Mouse (Mus musculus) midbrain, embryonic 14.5 days (tissue): ENCODE measurements around the gene Tmc1. TPM values are rescaled to one million over a fixed set of nuclear protein-coding genes. Genes with fewer than 3 reads are reported as not detected.

Experiments
- ATAC-seq: fragments of 200-750 bp; cut with Nextera tagmentation; 2 replicates; pipeline ENCODE4 v1.8.0; 2017; ENCODE audit warnings: moderate number of reproducible peaks, moderate library complexity; ENCODE audit not compliant: low FRiP score, low TSS enrichment
- DNase-seq: peaks from one replicate; pipeline ENCODE4 v3.0.0-alpha.2; 2015
- H3K27ac ChIP-seq: fragments of 300-500 bp; sonication (generic); replicated peaks from 2 replicates; pipeline ENCODE4 v1.5.1; 2014; ENCODE audit warnings: mild to moderate bottlenecking, low read depth, low read length, moderate library complexity
- H3K27me3 ChIP-seq: fragments of 300-500 bp; sonication (generic); 2 replicates; pipeline ENCODE4 v1.6.1; 2014; ENCODE audit warnings: low read length, control low read depth, mixed read lengths; ENCODE audit not compliant: control insufficient read depth, insufficient read depth
- H3K36me3 ChIP-seq: fragments of 300-500 bp; sonication (generic); 2 replicates; pipeline ENCODE4 v1.6.1; 2014; ENCODE audit warnings: low read length, control low read depth; ENCODE audit not compliant: control insufficient read depth, insufficient read depth
- H3K4me1 ChIP-seq: fragments of 300-500 bp; sonication (generic); 2 replicates; pipeline ENCODE4 v1.6.1; 2014; ENCODE audit warnings: mild to moderate bottlenecking, antibody characterized with exemption, low read length, control low read depth; ENCODE audit not compliant: control insufficient read depth, insufficient read depth
- H3K4me2 ChIP-seq: fragments of 300-500 bp; sonication (generic); 2 replicates; pipeline ENCODE4 v1.6.1; 2014; ENCODE audit warnings: mild to moderate bottlenecking, low read length, moderate library complexity
- H3K4me3 ChIP-seq: fragments of 300-500 bp; sonication (generic); replicated peaks from 2 replicates; pipeline ENCODE4 v1.5.1; 2014; ENCODE audit warnings: low read depth, low read length
- H3K9ac ChIP-seq: fragments of 300-500 bp; sonication (generic); replicated peaks from 2 replicates; pipeline ENCODE4 v1.6.1; 2014; ENCODE audit warnings: mild to moderate bottlenecking, low read length, moderate library complexity
- H3K9me3 ChIP-seq: fragments of 300-500 bp; sonication (generic); 2 replicates; pipeline ENCODE4 v1.6.1; 2016; ENCODE audit warnings: low read length, control low read depth, mixed read lengths; ENCODE audit not compliant: control insufficient read depth
- WGBS: fragments of 180-500 bp; shearing (Covaris S2); extraction: QIAGEN DNeasy Blood & Tissue Kit; methylation state at CpG from one replicate; pipeline ENCODE4 v1.1.7; 2014; 5-methylcytosine and 5-hydroxymethylcytosine counted together
- polyA plus RNA-seq: library from polyadenylated mRNA; unstranded; fragments of >200 nt; fragmentation: Nextera tagmentation; extraction: Ambion mirVana; gene quantifications from 2 replicates; pipeline ENCODE4 v1.2.1, GENCODE M21; 2014

The Tmc1 gene
- polyA plus RNA-seq, 1 experiment from 2014 or later, result 0.17 TPM

DNA sequence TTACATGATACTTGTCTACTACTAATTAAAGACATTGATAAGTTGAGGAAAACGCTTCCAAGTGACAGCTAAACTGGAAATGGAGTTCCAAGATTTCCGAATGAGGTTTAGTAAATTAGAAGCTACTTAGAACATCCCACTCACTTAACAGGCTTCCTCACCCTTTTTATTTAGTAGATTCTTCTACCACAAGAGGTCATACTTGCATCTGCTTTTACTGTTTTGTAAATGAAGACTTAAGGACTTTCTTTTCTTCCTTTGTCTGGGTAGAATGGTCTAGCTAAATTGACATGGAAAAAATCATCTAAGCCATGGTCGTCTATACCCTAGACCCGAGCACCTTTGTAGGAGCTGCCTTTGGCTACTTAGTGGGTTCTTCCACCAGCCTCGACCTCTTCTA lies 105.1 kb downstream of the Tmc1 start:
- no peak overlapping the region for H3K27ac ChIP-seq
- ATAC-seq (no peak), DNase-seq (peak; percentile 39)
- no peaks in the 10 kb centered on the region for H3K36me3 ChIP-seq
- H3K4me1 ChIP-seq, result no peaks in the 10 kb centered on the region
- no peak overlapping the region for H3K4me3 ChIP-seq
- 62% methylated on average over 5 of the region's 5 CpGs for WGBS
- H3K27me3 ChIP-seq, result no peaks in the 10 kb centered on the region
- no peaks in the 10 kb centered on the region for H3K9me3 ChIP-seq
- H3K9ac ChIP-seq, result no peak overlapping the region
- no peak overlapping the region for H3K4me2 ChIP-seq

DNA sequence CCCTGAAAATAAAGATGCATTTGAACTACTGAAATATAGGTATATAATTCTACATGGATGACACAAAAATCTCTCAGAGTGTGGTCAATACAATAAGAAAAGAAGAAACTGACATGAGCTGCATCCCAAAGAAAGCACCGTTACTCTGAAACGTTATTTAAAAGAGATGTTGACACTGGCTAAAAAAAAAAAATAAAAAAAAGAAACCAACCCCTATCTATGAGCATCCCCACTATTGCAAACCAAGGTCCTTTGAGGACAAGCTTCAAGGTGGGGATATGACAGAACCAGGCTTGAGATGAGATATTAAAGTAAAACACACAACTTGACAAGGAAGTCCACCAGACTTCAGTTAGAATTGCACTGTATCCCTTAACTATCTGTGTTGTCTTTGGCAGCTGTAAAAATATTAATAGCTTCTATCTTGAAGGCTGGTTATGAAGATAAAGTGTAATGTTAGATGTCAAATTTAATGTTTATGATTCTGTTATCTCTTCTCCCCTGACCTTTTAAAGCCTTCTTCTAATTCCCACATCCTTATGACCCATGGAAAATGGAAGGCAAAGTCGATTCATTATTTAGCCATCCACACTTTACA lies 106.4 kb downstream of the Tmc1 start:
- H3K9me3 ChIP-seq, result no peaks in the 10 kb centered on the region
- no peak overlapping the region for H3K4me2 ChIP-seq
- H3K27ac ChIP-seq, result no peak overlapping the region
- ATAC-seq, result no peak
- H3K27me3 ChIP-seq, result no peaks in the 10 kb centered on the region
- no peak for DNase-seq
- no peak overlapping the region for H3K4me3 ChIP-seq
- no peak overlapping the region for H3K9ac ChIP-seq
- WGBS, result 81% methylated on average over 3 of the region's 3 CpGs
- no peaks in the 10 kb centered on the region for H3K4me1 ChIP-seq
- H3K36me3 ChIP-seq, result no peaks in the 10 kb centered on the region

DNA sequence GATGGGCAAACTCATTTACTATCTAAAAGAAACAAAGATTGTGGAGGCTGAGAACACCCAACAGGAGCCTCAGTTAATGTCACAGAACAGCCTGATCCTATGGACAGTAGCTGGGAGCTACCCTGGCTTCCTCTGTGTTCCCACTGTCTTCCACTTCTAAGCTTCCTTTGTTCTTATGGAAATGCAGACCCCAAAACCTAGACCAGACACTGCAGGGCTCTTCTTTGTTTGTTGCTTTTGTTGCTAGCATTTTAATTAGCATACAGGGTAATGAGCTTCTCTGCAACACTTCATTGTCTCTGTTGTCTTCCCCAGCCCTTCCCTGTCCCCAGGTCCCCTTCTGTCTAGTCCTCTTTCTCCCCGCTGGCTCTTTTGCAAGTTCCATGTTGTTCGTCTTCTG lies 116.6 kb downstream of the Tmc1 start:
- H3K27ac ChIP-seq, result no peak overlapping the region
- no peak for DNase-seq
- H3K4me3 ChIP-seq, result no peak overlapping the region
- no peaks in the 10 kb centered on the region for H3K4me1 ChIP-seq
- no peaks in the 10 kb centered on the region for H3K27me3 ChIP-seq
- no peak overlapping the region for H3K4me2 ChIP-seq
- H3K9ac ChIP-seq, result no peak overlapping the region
- ATAC-seq, result 0 out of 2 replicates have a peak, but pooled peaks have one; percentile 24
- no peaks in the 10 kb centered on the region for H3K36me3 ChIP-seq
- 50% methylated on average over 2 of the region's 2 CpGs for WGBS
- H3K9me3 ChIP-seq, result no peaks in the 10 kb centered on the region

DNA sequence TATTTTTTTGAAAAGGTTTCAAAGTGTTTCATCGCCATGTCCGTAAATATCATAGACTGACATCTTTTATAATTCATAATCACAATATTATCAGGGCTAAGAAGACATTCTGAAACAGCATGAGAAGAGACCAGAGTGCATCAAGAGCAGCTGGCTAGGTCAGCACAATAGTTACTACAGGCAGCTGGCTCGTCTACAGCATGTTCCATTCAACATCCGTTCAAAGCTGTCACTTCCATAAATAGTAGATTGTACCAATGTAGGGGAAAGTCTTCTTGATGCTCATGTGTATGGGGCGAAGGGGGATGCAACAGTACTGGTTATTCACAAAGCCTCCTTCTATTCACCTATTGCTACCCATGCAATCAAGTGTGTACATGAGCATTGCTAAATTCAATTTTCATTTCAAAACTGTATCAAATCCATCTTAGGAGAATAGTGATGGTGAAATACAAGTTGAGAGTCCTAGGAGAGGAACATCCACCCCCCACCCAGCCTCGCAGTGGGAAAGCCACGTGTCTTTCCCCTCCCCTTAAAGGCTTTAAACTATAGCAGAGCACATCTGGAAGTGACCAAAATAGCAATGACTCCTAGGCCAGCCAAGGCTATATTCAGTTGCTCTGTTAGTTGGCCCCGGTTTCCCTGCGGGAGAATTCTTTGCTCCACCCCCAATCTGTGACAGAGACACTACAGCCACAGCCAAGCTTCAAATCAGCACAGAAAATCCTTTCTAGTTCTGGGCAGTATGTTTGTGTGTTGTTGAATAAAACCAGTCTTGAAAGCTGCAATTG lies 117.8 kb downstream of the Tmc1 start:
- ATAC-seq (no peak), DNase-seq (no peak)
- no peak overlapping the region for H3K27ac ChIP-seq
- no peaks in the 10 kb centered on the region for H3K27me3 ChIP-seq
- H3K4me1 ChIP-seq, result no peaks in the 10 kb centered on the region
- WGBS, result 72% methylated on average over 9 of the region's 9 CpGs
- H3K4me3 ChIP-seq, result no peak overlapping the region
- no peaks in the 10 kb centered on the region for H3K36me3 ChIP-seq
- H3K4me2 ChIP-seq, result no peak overlapping the region
- H3K9me3 ChIP-seq, result no peaks in the 10 kb centered on the region
- no peak overlapping the region for H3K9ac ChIP-seq

DNA sequence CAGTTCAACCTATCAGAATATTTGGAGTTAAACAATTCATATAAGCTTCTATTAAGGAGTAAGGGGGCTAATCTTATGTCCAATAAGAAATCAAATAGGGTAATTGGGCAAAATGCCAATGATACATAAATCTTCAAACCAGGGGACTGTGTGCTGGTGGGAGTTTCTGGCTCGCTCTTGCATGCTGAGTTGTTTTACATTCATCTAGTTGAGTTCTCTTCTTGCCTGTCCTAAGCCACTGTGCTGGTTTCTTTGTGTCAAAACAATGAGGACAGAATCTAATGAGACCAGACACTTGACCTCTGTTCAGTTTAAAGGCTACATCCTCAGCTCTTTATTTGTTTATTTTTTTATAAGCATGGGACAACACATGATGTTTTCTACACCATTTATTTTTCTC lies 119.1 kb downstream of the Tmc1 start:
- Histone ChIP-seq H3K9ac (no peak overlapping the region), H3K4me1 (no peaks in the 10 kb centered on the region), H3K9me3 (no peaks in the 10 kb centered on the region), H3K27ac (no peak overlapping the region), H3K36me3 (no peaks in the 10 kb centered on the region), H3K4me3 (no peak overlapping the region), H3K27me3 (no peaks in the 10 kb centered on the region), H3K4me2 (no peak overlapping the region)
- ATAC-seq (no peak), DNase-seq (no peak)
- 31% methylated on average over 1 of the region's 1 CpGs for WGBS

DNA sequence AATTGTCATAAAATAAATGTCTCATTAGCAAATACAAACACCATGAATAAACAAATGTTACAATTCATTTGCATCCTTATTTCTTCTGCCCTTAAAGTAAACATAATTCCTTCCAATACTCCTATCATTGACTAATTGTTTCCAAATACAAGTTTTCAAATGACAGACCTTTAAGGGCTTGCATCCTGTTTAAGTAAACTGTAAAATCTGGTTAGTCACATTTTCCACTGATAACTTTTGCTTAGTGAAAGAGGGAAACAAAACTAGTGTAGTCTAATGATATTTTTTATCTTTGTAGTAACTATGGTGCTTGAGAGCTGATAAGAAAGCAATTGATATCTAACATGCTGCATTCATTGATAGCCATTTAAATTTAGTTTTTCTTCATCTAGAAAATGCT lies 154.5 kb downstream of the Tmc1 start:
- no peak overlapping the region for H3K9ac ChIP-seq
- no peak for ATAC-seq
- no peak overlapping the region for H3K4me2 ChIP-seq
- no peaks in the 10 kb centered on the region for H3K36me3 ChIP-seq
- H3K27me3 ChIP-seq, result no peaks in the 10 kb centered on the region
- H3K9me3 ChIP-seq, result no peaks in the 10 kb centered on the region
- H3K27ac ChIP-seq, result no peak overlapping the region
- DNase-seq, result no peak
- H3K4me1 ChIP-seq, result no peaks in the 10 kb centered on the region
- no peak overlapping the region for H3K4me3 ChIP-seq

DNA sequence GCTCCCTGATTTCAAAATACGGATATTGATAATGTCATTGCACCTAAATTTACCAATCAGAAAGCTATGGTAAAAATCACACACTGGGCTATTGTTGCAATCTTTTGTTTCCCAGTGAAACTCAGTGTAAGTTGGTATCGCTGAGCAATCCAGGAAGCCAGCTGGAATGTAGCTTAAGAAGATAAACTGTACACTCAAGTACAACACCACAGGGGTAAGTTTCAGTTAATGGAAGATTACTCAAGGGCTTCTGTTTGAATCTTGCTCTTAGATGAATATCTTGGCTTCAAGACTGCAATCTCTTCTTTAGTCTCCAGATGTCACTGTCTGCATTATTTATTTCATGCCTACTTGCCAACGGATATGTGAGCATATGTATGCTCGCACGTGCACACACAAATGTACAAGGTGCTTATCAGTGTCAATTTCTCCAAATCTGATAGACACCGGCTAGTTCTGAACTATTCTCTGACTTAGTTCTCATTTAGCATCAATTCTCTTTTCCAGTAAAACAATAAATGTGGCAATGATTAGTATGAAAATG lies 156.4 kb downstream of the Tmc1 start:
- Histone ChIP-seq H3K4me1 (0 out of 2 replicates have a peak, but pooled peaks cover 2% of the 10 kb centered on the region), H3K9me3 (no peaks in the 10 kb centered on the region), H3K36me3 (no peaks in the 10 kb centered on the region), H3K27me3 (no peaks in the 10 kb centered on the region), H3K4me3 (no peak overlapping the region), H3K4me2 (no peak overlapping the region), H3K27ac (no peak overlapping the region), H3K9ac (no peak overlapping the region)
- DNase-seq, result peak; percentile 85
- 41% methylated on average over 6 of the region's 6 CpGs for WGBS
- ATAC-seq, result peak; percentile 55; the same call in 1 of the 2 replicates

DNA sequence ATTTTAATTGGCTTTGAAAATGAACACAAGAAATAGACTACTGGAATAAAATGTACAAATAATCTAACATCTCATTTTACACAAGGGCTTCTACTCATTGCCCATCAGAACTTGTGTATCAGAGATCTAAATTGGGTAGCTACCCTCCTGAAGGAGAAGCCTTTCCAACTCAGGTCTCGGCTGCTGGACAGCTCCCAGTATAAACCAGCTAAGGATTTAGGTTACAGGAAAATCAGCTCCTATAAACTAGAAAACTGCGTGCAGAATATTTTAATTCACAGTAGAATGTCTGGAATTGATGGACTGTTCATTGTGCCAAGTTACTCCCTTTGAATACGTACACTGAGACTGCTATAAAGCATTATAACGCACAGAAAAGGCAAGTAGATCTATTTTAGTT lies 158.0 kb downstream of the Tmc1 start:
- no peak for ATAC-seq
- H3K9me3 ChIP-seq, result no peaks in the 10 kb centered on the region
- H3K4me3 ChIP-seq, result no peak overlapping the region
- WGBS, result 72% methylated on average over 4 of the region's 4 CpGs
- H3K4me1 ChIP-seq, result 0 out of 2 replicates have a peak, but pooled peaks cover 2% of the 10 kb centered on the region
- no peak overlapping the region for H3K9ac ChIP-seq
- H3K4me2 ChIP-seq, result no peak overlapping the region
- H3K36me3 ChIP-seq, result no peaks in the 10 kb centered on the region
- no peak for DNase-seq
- H3K27me3 ChIP-seq, result no peaks in the 10 kb centered on the region
- no peak overlapping the region for H3K27ac ChIP-seq

DNA sequence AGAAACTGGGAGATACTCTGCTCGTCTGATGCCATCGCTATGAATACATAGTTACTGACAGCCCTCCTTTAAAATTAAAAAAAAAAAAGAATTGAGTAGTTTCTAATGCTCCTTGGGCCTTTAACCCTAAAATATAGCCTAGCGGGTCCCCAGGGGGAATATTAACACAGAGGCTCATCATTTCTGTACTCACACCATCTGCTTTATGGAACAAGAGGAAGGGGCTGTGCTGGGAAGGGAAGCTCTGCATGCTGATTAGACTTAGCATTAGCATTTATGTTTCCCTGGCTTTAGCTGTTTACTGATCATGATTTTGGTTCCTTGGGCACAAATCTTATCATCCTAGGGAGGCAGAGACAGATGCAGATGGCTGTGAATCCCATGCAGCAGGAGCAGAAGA lies 159.0 kb downstream of the Tmc1 start:
- no peaks in the 10 kb centered on the region for H3K36me3 ChIP-seq
- H3K27ac ChIP-seq, result no peak overlapping the region
- H3K4me3 ChIP-seq, result no peak overlapping the region
- no peak overlapping the region for H3K4me2 ChIP-seq
- H3K27me3 ChIP-seq, result no peaks in the 10 kb centered on the region
- no peaks in the 10 kb centered on the region for H3K9me3 ChIP-seq
- 0 out of 2 replicates have a peak, but pooled peaks cover 2% of the 10 kb centered on the region for H3K4me1 ChIP-seq
- DNase-seq (peak; percentile 15), ATAC-seq (no peak)
- 74% methylated on average over 3 of the region's 3 CpGs for WGBS
- H3K9ac ChIP-seq, result no peak overlapping the region
